Mouse (Mus musculus): ENCODE data around the gene Dedd2. TPM values are rescaled to one million over a fixed set of nuclear protein-coding genes. Genes with fewer than 3 reads are reported as not detected.
A peak's percentile ranks its signal among the peaks of the same experiment; 100 is the strongest.

The Dedd2 gene
- total RNA-seq, 1 experiment from 2014 or later = 17.6 TPM

- ATAC-seq (replicated peaks; ENCODE audit: low read depth, poor library complexity, severe bottlenecking) = peak; percentile 64
Observed at GRCm38 (mm10) chr7:25219756-25220456, 509 bp downstream of the Dedd2 start.

DNA sequence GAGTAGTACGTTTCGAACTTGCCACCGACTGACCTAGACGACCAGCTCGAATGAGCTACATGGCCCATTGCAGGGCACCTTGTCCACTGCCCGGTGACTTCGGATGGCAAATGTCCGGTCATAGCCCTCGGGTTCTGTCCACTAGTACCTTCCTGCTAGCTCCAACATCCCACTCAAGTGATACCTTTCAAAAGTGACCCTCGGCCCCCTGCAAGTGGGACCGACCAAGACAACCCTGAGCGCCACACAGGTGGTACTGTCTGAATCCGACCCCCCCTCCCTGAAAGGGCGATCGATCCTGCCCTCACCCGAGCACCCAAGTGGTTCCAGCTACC is 1.0 kb downstream of the Dedd2 start:
- no peak for ATAC-seq (replicated peaks; ENCODE audit: low read depth, poor library complexity, severe bottlenecking)

DNA sequence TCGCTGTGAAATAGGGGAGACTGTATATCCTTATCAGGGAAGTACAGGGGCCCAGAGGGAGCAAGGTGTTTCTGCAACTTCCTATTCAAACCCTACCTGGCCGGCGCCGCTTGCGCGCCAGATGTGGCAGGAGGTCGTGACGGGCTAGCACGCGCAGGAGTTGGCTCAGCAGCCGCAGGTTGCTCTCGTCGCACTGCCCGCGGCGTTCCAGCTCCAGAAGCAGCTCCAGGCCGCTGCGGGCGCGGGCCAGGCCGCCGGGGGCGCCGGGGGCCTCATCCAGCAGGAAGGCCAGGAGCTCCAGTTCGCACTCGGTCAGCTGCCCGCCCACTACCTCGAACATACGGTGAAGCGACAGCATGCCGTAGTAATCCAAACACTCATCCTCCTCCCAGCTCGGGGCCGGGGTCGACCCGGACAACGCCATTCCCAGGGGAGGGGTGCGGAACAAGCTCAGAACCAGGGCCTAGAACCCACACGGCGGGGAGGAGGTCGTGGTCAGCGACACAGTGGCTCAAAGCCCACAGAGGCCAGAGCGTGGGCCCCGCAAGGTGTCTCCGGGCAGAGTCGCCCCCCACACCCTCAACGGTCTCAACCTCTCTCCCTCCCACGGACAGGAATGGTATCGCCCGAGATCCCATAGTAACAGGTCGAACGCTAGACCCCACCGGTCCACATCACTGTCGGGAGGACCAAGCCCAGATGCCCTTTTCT is 1.6 kb downstream of the Dedd2 start:
- peak; percentile 15; the same call in 1 of the 2 replicates for ATAC-seq (replicated peaks; ENCODE audit: low read depth, poor library complexity, severe bottlenecking)

DNA sequence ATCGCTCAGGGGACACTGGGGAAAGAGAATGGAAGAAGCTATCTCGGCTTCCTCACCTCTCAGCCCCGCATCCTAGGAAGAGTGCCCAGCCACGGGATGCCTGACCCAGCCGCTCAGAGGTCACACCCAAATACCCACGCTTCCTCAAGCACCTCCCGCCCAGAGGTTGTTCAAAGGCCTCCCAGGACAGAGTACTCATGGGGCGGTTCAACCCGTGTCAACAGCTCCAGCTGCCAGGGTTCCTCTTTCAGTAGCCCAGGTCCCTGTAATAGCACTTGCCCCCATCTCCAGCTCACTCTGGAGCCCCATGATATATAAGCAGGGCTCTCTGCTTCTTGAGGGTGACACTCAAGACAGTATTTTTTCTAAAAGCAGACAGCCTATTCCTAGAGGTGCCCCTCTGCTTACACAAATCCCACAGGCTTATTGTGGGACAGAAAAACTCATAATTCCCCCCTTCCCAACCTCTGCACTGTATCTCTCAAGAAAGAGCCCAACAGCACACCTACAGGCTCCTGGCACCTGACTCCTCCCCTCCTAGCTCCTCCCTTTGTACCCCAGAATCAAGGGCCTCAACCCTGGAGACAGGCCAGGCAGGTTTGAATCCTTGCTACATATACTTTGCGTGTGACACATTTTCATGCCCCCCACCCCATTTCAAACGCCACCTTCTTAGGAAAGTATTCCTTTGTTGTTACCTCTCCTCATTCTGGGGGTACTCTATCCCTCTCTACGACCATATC is 2.6 kb downstream of the Dedd2 start:
- no peak for ATAC-seq (replicated peaks; ENCODE audit: low read depth, poor library complexity, severe bottlenecking)

DNA sequence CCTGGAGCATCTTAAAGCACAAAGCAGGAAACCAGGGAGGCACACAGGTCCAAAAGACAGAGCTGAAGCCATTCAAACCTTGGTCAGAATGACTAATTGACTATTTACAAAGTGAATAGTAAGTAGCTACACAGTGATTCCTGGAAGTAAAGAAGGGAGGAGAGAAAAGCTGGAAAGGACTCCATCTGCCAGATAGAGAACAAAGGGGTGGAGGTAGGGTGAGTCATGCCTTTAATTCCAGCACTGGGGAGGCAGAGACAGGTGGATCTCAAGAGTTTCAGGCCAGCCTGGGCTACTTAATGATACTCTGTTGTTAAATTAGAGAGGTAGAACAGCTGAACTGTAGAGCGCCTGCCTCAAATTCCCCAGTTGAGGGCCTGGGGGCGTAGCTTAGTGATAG is 6.2 kb downstream of the Dedd2 start:
- ATAC-seq (replicated peaks; ENCODE audit: low read depth, poor library complexity, severe bottlenecking) = no peak

DNA sequence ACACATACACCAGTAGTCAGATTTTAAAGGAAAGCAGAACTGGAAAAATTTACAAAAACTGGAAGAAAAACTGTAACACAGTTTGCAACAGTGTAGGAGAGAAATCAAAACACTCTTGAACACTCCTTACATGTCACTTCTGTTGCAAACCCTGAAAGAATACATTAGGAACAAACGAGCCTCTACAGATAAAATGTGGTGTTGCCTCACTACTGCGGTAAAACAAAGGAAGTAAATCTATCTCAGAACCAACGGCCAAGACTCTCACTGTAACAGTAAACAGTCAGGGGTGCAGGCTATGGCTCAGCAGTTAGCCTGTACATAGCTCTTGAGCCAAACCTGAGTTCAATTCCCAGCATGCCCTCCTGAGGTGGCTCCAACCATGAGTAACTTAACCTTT is 7.3 kb downstream of the Dedd2 start:
- peak; percentile 75 for ATAC-seq (replicated peaks; ENCODE audit: low read depth, poor library complexity, severe bottlenecking)

DNA sequence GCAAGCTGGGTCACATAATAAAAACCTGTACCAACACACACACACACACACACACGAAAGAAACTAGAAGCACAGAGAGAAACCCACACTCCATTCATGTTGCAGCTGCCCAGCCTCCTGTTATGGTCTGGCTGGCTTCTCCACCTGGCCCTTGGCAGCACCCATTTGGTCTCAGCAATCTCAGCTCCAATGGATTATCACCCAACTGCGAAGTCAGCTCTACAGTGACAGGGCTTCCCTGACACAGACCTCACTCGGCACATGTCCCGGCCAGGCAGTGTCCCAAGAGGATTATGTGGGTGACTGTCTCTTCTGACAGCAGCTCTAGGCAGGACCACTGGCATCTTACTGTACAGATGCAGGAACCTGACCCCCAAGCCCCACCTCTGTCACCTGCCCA is 9.9 kb downstream of the Dedd2 start:
- no peak for ATAC-seq (replicated peaks; ENCODE audit: low read depth, poor library complexity, severe bottlenecking)

GRCm38 (mm10) chr7:25209161-25209622 is 11.2 kb downstream of the Dedd2 start:
- ATAC-seq (replicated peaks; ENCODE audit: low read depth, poor library complexity, severe bottlenecking) = no peak

DNA sequence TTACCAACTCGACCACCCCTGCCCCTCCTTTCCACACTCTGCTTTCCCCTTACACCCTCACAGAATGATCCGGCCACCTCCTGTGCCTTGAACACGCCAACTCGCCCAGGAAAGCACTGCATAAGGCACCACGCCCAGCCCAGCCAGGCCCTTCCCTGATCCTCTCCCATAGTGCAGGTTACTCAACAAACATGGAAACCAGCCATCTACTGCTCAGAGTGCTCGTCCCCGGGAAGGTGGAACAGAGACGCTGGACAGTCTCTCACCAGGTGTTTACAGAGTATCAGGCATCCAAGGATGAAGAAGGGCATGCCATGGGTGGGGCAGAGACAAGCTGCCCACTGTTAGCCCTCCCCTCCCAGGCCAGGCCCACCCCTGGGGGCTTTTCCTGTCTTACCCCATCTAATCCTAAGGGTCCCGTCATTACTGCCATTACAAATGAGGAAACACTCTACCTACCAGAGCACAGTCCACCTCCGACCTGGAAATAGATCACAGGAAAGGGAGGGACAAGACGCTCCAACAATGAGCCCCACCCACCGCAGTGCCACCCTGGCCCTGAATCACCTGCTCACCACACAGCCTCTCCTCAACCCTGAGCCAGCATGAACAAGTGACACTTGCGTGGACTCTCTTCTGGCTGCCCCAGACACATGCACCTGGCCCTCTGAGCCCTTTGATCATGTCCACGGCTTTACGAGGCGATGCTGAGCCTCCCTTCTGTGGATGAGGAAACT is 14.2 kb downstream of the Dedd2 start:
- no peak for ATAC-seq (replicated peaks; ENCODE audit: low read depth, poor library complexity, severe bottlenecking)

GRCm38 (mm10) chr7:25205355-25206093 is 14.9 kb downstream of the Dedd2 start:
- peak; percentile 77 for ATAC-seq (replicated peaks; ENCODE audit: low read depth, poor library complexity, severe bottlenecking)

- no peak for ATAC-seq (replicated peaks; ENCODE audit: low read depth, poor library complexity, severe bottlenecking)
Observed at GRCm38 (mm10) chr7:25203624-25204023, 16.8 kb downstream of the Dedd2 start.

- ATAC-seq (replicated peaks; ENCODE audit: low read depth, poor library complexity, severe bottlenecking) = no peak
Observed at GRCm38 (mm10) chr7:25197384-25198018, 22.9 kb downstream of the Dedd2 start.

- ATAC-seq (replicated peaks; ENCODE audit: low read depth, poor library complexity, severe bottlenecking) = peak; percentile 45; the same call in 1 of the 2 replicates
Observed at GRCm38 (mm10) chr7:25196107-25196506, 24.3 kb downstream of the Dedd2 start.

DNA sequence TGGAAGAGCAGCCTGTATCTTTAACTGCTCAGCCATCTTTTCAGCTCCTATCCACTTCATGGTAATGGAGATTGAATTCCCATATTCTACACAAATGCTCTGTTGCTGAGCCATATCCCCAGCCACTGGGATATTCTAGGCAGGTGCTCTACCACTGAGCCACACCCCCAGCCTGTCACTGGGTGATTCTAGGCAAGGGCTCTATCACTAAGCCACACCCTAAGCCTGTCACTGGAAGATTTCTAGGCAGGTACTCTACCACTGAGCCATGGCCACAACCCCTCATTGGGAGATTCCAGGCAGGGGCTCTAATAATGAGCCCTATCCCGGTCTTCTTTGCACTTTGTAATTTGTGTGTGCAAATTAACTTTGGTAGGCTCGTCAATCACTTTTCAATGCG is 25.3 kb downstream of the Dedd2 start:
- no peak for ATAC-seq (replicated peaks; ENCODE audit: low read depth, poor library complexity, severe bottlenecking)

DNA sequence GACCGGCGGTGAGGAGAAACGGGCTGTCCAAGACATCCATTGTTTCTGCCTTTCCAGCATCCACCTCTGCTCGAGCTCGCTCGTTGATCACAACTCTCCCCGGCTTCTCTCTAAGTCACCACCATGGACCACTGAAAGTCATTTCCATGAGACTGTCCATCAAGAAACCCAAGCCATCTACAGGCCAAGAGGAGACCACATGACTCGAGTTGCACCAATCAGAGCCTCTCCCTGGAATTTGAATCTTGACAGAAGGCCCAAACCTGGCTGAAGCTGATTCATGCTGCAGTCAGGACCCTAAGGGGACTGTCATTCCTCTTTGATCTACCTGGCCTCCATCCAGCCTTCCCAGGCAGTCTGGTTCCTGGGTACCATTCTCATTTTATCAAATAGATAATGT is 28.3 kb downstream of the Dedd2 start:
- no peak for ATAC-seq (replicated peaks; ENCODE audit: low read depth, poor library complexity, severe bottlenecking)

DNA sequence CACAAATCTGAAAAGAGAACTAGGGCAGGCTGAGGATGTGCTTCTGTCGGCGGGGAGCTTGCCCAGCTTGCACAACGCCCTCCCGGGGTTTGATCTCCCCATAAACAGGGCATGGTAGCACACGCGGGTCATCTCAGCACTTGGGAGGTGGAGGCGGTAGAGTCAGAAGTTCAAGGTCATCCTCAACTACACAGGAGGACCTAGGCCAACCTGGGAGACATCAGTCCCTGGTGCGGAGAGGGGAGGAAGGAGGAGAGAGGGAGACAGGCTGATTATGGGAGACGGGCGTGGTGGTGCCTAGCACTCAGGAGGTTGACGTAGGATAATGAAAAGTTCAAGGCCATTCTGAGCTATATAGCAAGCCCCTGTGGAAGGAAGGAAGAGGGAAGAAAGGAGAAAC is 29.6 kb downstream of the Dedd2 start:
- no peak for ATAC-seq (replicated peaks; ENCODE audit: low read depth, poor library complexity, severe bottlenecking)

DNA sequence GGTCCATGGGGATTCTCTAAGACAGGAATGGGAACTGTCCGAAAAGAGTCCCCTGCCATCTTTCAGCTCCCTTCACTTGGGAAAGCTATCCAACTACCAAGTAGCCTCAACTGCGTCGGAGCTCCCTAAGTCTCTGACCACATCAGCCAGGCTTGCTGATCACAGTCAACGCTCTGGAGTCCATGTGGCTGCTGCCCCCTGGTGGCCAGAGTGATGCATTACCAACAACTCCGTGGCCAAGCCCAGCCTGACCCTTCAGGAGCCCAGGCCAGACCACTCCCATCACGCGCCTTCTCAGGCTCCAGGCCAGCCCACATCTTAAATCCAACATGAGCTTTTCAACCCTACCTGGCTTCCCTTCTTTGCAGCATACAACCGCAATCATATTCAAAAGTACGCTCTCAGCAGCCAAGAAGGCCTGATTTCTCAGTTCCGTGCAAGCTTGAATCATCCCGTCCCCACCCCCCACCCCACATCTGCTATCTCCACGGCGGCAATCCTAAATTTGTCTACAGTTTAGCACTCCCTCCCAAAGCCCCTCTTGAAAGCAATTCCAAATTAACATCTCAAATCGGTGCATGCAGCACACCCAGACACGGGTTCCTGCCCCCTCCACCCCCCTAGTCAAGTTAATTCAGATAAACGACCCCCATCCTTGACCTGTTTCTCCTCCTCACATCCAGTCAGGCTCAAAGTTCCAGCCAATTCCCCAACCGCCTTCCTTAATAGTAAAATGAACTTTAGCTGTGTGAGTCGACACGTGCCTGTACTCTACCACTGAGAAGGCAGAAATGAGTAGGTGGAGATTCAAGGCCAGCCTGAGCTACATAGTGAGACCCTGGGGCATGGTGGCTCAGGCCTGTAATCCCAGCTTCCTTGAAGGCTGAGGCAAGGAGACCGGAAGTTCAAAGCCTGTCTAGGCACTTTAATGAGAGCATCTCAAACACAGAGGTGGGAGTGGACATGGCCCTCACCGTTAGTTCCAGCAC is 32.5 kb downstream of the Dedd2 start:
- peak; percentile 100 for ATAC-seq (replicated peaks; ENCODE audit: low read depth, poor library complexity, severe bottlenecking)

- ATAC-seq (replicated peaks; ENCODE audit: low read depth, poor library complexity, severe bottlenecking) = no peak
Observed at GRCm38 (mm10) chr7:25184091-25184490, 36.3 kb downstream of the Dedd2 start.

Data from common myeloid progenitor, adult 5-6 weeks (primary cell).